In genomic region chr2:92650428-92650827, GRCm38 (mm10) we compare ENCODE assay signal across 26 mouse cellular contexts. TPM values are rescaled to one million over a fixed set of nuclear protein-coding genes. Genes with fewer than 3 reads are reported as not detected.
DNase-seq lines count a peak whose midpoint lies in the region; ATAC-seq and TF ChIP-seq lines count a peak whose summit lies in the region.
"Had no signal": no experiment of that assay in that cellular context is flagged by ENCODE, and none has a peak within 500 bp of the region (broad histone marks: within the 10 kb centered on the region; RNA-seq: fewer than 3 reads in every experiment).

No protein-coding gene starts in this region.

- H3K4me1 ChIP-seq in hindbrain, embryonic 13.5 days (replicated peaks): peaks cover 20% of the 10 kb centered on the region
- H3K4me1 ChIP-seq in hindbrain, embryonic 10.5 days (replicated peaks): peaks cover 20% of the 10 kb centered on the region
- H3K4me1 ChIP-seq in MEL (ENCODE audit: control insufficient read depth in 1 of 2, insufficient read depth in 2 of 2, low read length in 2 of 2): peaks cover 27 to 37% of the 10 kb centered on the region in 2 experiments

- no peak for TF ChIP-seq POLR2A in MEL (IDR thresholded peaks at IDR 0.05; ENCODE audit: control insufficient read depth in 1 of 2, insufficient read depth in 1 of 2, low read depth in 1 of 2, low read length in 2 of 2, poor library complexity in 1 of 2)

- H3K4me3 ChIP-seq in hindbrain, embryonic 13.5 days: no peak overlapping the region
- no peak overlapping the region for H3K4me3 ChIP-seq in hindbrain, embryonic 10.5 days
- H3K4me3 ChIP-seq in MEL (ENCODE audit: control insufficient read depth in 1 of 2, insufficient read depth in 1 of 2, low read depth in 2 of 2, low read length in 2 of 2): no peak overlapping the region
- H3K4me3 ChIP-seq: embryonic facial prominence, embryonic 13.5 days; embryonic facial prominence, embryonic 15.5 days; erythroblast, embryonic 14.5 days; forebrain, embryonic 10.5 days; forebrain, embryonic 12.5 days had no signal

- no peak for ATAC-seq in hindbrain, embryonic 13.5 days (ENCODE audit: low FRiP score)
- ATAC-seq: CD4-positive, CD25-positive, alpha-beta regulatory T cell, adult 4 months; forebrain, embryonic 14.5 days; forebrain, embryonic 16.5 days had no signal

- TF ChIP-seq CTCF in MEL (IDR thresholded peaks at IDR 0.05 in 2 of 3, conservative IDR thresholded peaks at IDR 0.05 in 1 of 3; ENCODE audit: control insufficient read depth in 1 of 3, insufficient read depth in 1 of 3, low read depth in 2 of 3, low read length in 3 of 3, poor library complexity in 1 of 3, severe bottlenecking in 1 of 3): no peak

- H3K27me3 ChIP-seq in hindbrain, embryonic 13.5 days: no peaks in the 10 kb centered on the region
- no peaks in the 10 kb centered on the region for H3K27me3 ChIP-seq in hindbrain, embryonic 10.5 days (ENCODE audit: insufficient read depth, poor library complexity, severe bottlenecking)
- no peaks in the 10 kb centered on the region for H3K27me3 ChIP-seq in MEL (ENCODE audit: control insufficient read depth in 1 of 2, insufficient read depth in 2 of 2, low read length in 2 of 2)
- H3K27me3 ChIP-seq: embryonic facial prominence, embryonic 13.5 days; embryonic facial prominence, embryonic 15.5 days; forebrain, embryonic 12.5 days had no signal

- DNase-seq in hindbrain, embryonic 10.5 days (ENCODE audit: low spot score): no peak
- DNase-seq in A20 (ENCODE audit: low read depth, low spot score) (peak; percentile 57), MEL (ENCODE audit: low read depth, low spot score) (peak; percentile 32)
- DNase-seq in thymus, postnatal 4 days: no peak
- DNase-seq: adrenal gland, adult 2 months; adrenal gland, postnatal 10 days; adrenal gland, postnatal 25 days; B cell, adult 2 months; cerebellum, adult 11 months; cerebellum, adult 18-20 months; cerebellum, adult 8-10 months; cerebellum, adult 9-11 months; cerebellum, postnatal 14 days; cerebellum, postnatal 36 days; embryo, embryonic 11 days had no signal

- no peak overlapping the region for H3K4me2 ChIP-seq in hindbrain, embryonic 13.5 days
- H3K4me2 ChIP-seq: embryonic facial prominence, embryonic 13.5 days; embryonic facial prominence, embryonic 15.5 days; forebrain, embryonic 12.5 days had no signal

- H3K9ac ChIP-seq in hindbrain, embryonic 13.5 days: no peak overlapping the region
- H3K9ac ChIP-seq in MEL (ENCODE audit: control insufficient read depth, low read depth, low read length, poor library complexity, severe bottlenecking): no peak overlapping the region
- H3K9ac ChIP-seq: embryonic facial prominence, embryonic 13.5 days; embryonic facial prominence, embryonic 15.5 days; forebrain, embryonic 12.5 days had no signal

- H3K79me2 ChIP-seq in MEL (ENCODE audit: control insufficient read depth, insufficient read depth, low read length, poor library complexity): no peaks in the 10 kb centered on the region

- no peak for TF ChIP-seq EP300 in MEL (IDR thresholded peaks at IDR 0.05; ENCODE audit: low read depth in 1 of 2, low read length in 2 of 2)

- H3K9me3 ChIP-seq in hindbrain, embryonic 13.5 days: no peaks in the 10 kb centered on the region
- no peaks in the 10 kb centered on the region for H3K9me3 ChIP-seq in hindbrain, embryonic 10.5 days
- no peaks in the 10 kb centered on the region for H3K9me3 ChIP-seq in MEL (replicated peaks; ENCODE audit: insufficient read depth, low read length)
- H3K9me3 ChIP-seq: embryonic facial prominence, embryonic 13.5 days; embryonic facial prominence, embryonic 15.5 days; forebrain, embryonic 10.5 days; forebrain, embryonic 12.5 days; G1E had no signal

- 0 out of 2 replicates have a peak overlapping the region, but pooled peaks have one; percentile 30 for H3K27ac ChIP-seq in hindbrain, embryonic 13.5 days
- H3K27ac ChIP-seq in hindbrain, embryonic 10.5 days: no peak overlapping the region
- no peak overlapping the region; the same call in 1 of the 2 replicates for H3K27ac ChIP-seq in MEL (ENCODE audit: control insufficient read depth, low read depth, low read length)
- H3K27ac ChIP-seq: embryonic facial prominence, embryonic 13.5 days; embryonic facial prominence, embryonic 15.5 days; forebrain, embryonic 10.5 days; forebrain, embryonic 12.5 days had no signal

- H3K36me3 ChIP-seq in hindbrain, embryonic 13.5 days: no peaks in the 10 kb centered on the region
- no peaks in the 10 kb centered on the region for H3K36me3 ChIP-seq in hindbrain, embryonic 10.5 days
- H3K36me3 ChIP-seq in MEL (ENCODE audit: control insufficient read depth in 1 of 2, insufficient read depth in 2 of 2, low read length in 2 of 2): peaks cover 0 to 30% of the 10 kb centered on the region in 2 experiments; a peak in 2 of 4 replicates
- H3K36me3 ChIP-seq: embryonic facial prominence, embryonic 13.5 days; embryonic facial prominence, embryonic 15.5 days; forebrain, embryonic 10.5 days; forebrain, embryonic 12.5 days; G1E had no signal

- 38% methylated on average over 1 of the region's 1 CpGs for WGBS in hindbrain, embryonic 13.5 days
- WGBS in hindbrain, embryonic 10.5 days: 84% methylated on average over 1 of the region's 1 CpGs

- TF ChIP-seq RAD21 in MEL (IDR thresholded peaks at IDR 0.05; ENCODE audit: low read depth, low read length): no peak

TF ChIP-seq in MEL, 35 proteins besides CTCF, POLR2A, EP300 and RAD21:
- TF ChIP-seq ZNF384 (IDR thresholded peaks at IDR 0.05; ENCODE audit: low read depth, low read length) (peak; percentile 61; the same call in 1 of the 2 replicates), KAT2A (conservative IDR thresholded peaks at IDR 0.05; ENCODE audit: low read depth, low read length) (no peak), MYC (IDR thresholded peaks at IDR 0.05; ENCODE audit: low read depth, low read length) (no peak)

RNA-seq across cellular contexts. Expression of gene Chst1, which starts 50.9 kb away (rescaled TPM):
- polyA plus RNA-seq in hindbrain, embryonic 13.5 days (2015; fragmentation: Nextera tagmentation; extraction: Ambion mirVana): 13.6 and 14.6 TPM in 2 replicates
- polyA plus RNA-seq in hindbrain, embryonic 10.5 days (2016; fragmentation: Nextera tagmentation; extraction: Ambion mirVana): 3.9 and 5.0 TPM in 2 replicates
- 0.35 and 0.56 TPM in 2 replicates for total RNA-seq in MEL (2012; rRNA removed)
- under 1 TPM in 1 of 2 experiments, not detected in 1; 0.14 TPM for polyA plus RNA-seq in MEL (2012; ENCODE audit: insufficient read depth in 1 of 2, insufficient read length in 2 of 2, low read depth in 1 of 2, low replicate concordance in 2 of 2, missing spikeins in 1 of 2)
- total RNA-seq: CH12.LX had no signal
- polyA plus RNA-seq: erythroblast, embryonic 14.5 days had no signal

Comparison
In these comparisons a context has a peak if more than half of its experiments do, and no peak if none do; other contexts are left out.
1. DNase-seq: peak in A20 (single experiment) and MEL (single experiment); none in hindbrain, embryonic 10.5 days (single experiment) and thymus, postnatal 4 days (single experiment).